Mouse (Mus musculus): ENCODE measurements around the gene Braf.

DNA sequence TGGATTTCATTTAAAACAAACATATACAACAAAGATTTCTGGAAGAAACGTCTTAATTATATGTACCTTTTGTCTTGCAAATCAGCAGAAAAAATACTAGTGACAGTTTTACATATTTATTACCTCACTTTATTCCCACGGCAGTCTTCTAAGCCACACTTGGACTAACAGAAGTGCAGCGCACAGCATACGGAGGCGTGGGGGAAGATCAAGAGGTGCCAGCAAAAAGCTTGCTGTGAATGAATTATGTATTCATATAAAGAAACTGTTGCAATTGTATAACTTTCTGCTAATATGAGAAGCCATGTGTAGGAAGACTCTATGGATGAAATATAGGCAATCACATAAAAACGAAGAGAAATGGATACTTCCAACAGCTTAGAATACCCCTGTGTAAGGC lies 6.7 kb downstream of the Braf start:
- TF ChIP-seq CTCF (IDR thresholded peaks at IDR 0.05; ENCODE audit: low read depth) (no peak), EP300 (optimal IDR thresholded peaks at IDR 0.05) (no peak)
